Mouse (Mus musculus): ENCODE data around the gene Utp4. TPM values are rescaled to one million over a fixed set of nuclear protein-coding genes. Genes with fewer than 3 reads are reported as not detected.
"Not testable (repeated sequence)": the region's sequence is repeated elsewhere in the genome, so short reads cannot be mapped to it uniquely, and the experiment has no call there.

Utp4 gene
- polyA plus RNA-seq, 1 experiment from 2014 or later: 42.2 TPM

DNA sequence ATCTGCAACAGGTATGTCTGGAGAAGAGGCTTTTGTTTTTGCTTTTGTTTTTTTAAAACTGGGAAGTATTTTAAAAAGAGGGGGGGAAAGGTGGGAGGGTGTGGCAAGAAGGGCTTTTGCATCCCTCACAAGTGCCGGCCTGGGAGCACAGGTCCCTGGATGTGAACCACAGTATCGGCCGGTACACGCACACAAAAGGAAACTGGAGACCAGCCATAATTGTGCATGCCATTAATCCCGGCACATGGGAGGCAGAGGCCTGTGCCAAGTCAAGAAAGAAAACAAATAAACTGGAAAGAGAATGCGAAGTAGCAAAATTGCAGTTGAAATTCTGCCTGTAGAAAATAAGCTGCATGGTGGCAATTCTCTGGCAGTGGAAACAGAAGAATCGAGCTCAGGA, 14.9 kb downstream of the Utp4 start:
- no peaks in the 10 kb centered on the region for H3K27me3 ChIP-seq
- H3K4me1 ChIP-seq (replicated peaks): no peaks in the 10 kb centered on the region
- 87% methylated on average over 7 of the region's 7 CpGs for WGBS
- ATAC-seq (ENCODE audit: low read depth): no peak
- peaks cover 80% of the 10 kb centered on the region for H3K36me3 ChIP-seq
- H3K4me3 ChIP-seq: no peak overlapping the region
- no peaks in the 10 kb centered on the region for H3K9me3 ChIP-seq
- no peak overlapping the region for H3K4me2 ChIP-seq
- no peak overlapping the region for H3K27ac ChIP-seq (replicated peaks)
- no peak overlapping the region for H3K9ac ChIP-seq

DNA sequence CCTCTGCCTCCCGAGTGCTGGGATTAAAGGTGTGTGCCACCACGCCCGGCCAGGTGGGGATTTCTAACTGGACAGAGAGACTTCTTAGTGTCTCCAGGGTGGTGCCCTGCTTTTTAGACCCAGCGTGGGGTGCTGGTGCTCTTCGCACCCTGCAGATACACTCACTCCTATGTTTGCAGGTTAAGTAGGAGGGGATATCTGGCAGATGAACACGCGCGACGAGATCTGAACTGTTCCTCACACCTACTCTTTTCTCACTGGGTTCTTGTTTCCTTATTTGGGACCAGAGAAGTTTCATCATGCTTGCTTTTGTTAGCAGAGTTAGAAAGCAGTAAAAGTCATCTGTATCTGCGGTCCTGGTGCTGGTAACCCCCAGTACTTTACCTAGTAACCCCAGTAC, 20.2 kb downstream of the Utp4 start:
- 97% methylated on average over 10 of the region's 10 CpGs for WGBS
- no peaks in the 10 kb centered on the region for H3K27me3 ChIP-seq
- peaks cover 82% of the 10 kb centered on the region for H3K36me3 ChIP-seq
- H3K4me3 ChIP-seq: no peak overlapping the region
- H3K9ac ChIP-seq: no peak overlapping the region
- no peak overlapping the region for H3K27ac ChIP-seq (replicated peaks)
- no peaks in the 10 kb centered on the region for H3K4me1 ChIP-seq (replicated peaks)
- H3K4me2 ChIP-seq: no peak overlapping the region
- ATAC-seq (ENCODE audit: low read depth): no peak
- H3K9me3 ChIP-seq: no peaks in the 10 kb centered on the region

DNA sequence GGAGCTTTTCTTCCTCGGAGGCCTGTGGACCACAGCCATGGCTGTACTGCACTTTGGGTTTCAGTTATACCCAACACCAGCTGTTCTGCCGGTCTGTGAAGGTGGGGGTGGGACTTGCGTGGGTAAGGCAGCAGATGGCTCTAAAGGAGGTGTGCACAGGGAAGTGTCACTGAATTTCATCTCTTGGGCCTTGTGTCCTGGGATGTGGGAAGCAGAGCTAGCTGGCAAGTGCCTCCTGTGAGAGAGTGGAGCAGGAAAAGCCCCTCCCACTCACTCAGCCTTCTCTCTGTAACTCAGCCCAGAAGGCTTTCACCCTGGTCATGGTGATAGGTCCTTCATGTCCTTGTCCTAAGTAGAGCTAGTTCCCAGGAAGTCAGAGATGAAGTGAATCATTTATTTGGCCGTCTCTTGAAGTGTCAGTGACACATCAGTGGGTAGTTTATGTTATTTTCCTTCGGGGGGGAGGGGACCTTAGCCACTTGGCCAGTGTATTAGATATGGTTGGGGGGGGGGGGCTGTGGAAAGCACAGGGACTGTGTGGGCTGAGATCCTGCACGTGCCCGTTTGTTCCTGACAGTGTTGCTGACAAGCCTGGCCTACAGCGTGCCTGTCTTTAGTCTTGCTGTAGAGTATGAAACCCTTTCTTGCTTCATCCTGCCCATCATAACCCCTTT, 26.4 kb downstream of the Utp4 start:
- ATAC-seq (ENCODE audit: low read depth): no peak
- Histone ChIP-seq H3K9ac (no peak overlapping the region), H3K4me1 (replicated peaks) (no peaks in the 10 kb centered on the region), H3K36me3 (peaks cover 82% of the 10 kb centered on the region), H3K4me3 (no peak overlapping the region), H3K27ac (replicated peaks) (no peak overlapping the region), H3K4me2 (no peak overlapping the region), H3K27me3 (no peaks in the 10 kb centered on the region), H3K9me3 (no peaks in the 10 kb centered on the region)
- 93% methylated on average over 8 of the region's 8 CpGs for WGBS

DNA sequence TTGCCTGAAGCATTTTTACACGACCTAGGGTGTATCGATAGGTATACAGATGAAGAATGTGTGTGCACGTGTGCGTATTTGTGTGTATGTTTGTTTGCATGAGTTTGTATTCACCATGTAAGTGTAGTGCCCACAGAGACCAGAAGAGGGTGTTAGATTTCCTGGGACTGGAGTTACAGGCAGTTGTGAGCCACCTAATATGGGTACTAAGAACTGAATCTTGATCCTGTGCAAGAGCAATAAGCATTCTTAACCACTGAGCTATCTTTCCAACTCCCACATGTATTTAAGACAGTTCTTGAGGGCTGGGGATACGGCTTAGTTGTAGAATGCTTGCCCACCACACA, 26.9 kb downstream of the Utp4 start:
- Histone ChIP-seq H3K4me1 (replicated peaks) (no peaks in the 10 kb centered on the region), H3K4me2 (no peak overlapping the region), H3K9me3 (no peaks in the 10 kb centered on the region), H3K27me3 (no peaks in the 10 kb centered on the region), H3K36me3 (peaks cover 77% of the 10 kb centered on the region), H3K9ac (no peak overlapping the region), H3K4me3 (no peak overlapping the region), H3K27ac (replicated peaks) (no peak overlapping the region)
- WGBS: 99% methylated on average over 5 of the region's 5 CpGs
- no peak for ATAC-seq (ENCODE audit: low read depth)

DNA sequence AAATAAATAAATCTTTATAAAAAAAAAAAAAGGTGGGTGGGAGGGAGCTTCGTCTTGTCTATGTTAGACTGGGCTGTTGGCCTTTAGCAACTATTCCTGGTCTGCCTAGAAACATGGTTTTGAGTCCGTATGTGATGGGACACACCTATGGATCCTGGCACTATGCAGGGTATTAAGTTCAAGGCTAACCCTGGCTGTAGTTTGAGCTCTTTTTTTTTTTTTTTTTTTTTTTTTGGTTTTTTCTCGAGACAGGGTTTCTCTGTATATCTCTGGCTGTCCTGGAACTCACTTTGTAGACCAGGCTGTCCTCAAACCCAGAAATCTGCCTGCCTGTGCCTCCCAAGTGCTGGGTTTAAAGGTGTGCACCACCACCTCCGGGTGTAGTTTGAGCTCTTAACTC, 30.6 kb downstream of the Utp4 start:
- H3K9me3 ChIP-seq: no peaks in the 10 kb centered on the region
- peaks cover 40% of the 10 kb centered on the region for H3K36me3 ChIP-seq
- WGBS: 89% methylated on average over 4 of the region's 4 CpGs
- H3K27me3 ChIP-seq: no peaks in the 10 kb centered on the region
- H3K4me2 ChIP-seq: no peak overlapping the region
- H3K4me1 ChIP-seq (replicated peaks): no peaks in the 10 kb centered on the region
- no peak overlapping the region for H3K27ac ChIP-seq (replicated peaks)
- ATAC-seq (ENCODE audit: low read depth): no peak
- no peak overlapping the region for H3K9ac ChIP-seq
- no peak overlapping the region for H3K4me3 ChIP-seq

DNA sequence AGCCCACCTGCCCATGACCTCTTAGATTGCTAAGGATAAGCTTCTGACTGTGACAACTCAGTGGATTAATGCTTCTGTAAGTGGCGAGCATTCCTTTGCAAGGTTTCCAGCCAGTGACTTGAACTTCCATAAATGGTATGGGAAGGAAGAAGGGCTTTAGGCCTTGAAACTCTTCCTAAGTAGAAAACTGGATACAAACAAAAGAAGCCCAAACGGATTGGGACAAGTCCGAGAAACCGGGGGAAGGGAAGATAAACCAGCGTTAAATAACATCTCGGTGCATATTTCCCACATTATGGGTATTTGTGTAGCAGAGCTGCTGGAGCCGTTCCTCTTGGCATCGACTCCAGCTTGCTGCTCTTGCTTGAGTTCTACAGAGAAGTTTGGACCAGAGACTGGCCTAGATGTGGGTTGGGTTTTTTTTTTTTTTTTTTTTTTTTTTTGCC, 31.5 kb downstream of the Utp4 start:
- WGBS: 89% methylated on average over 8 of the region's 8 CpGs
- ATAC-seq (ENCODE audit: low read depth): no peak
- no peak overlapping the region for H3K4me3 ChIP-seq

DNA sequence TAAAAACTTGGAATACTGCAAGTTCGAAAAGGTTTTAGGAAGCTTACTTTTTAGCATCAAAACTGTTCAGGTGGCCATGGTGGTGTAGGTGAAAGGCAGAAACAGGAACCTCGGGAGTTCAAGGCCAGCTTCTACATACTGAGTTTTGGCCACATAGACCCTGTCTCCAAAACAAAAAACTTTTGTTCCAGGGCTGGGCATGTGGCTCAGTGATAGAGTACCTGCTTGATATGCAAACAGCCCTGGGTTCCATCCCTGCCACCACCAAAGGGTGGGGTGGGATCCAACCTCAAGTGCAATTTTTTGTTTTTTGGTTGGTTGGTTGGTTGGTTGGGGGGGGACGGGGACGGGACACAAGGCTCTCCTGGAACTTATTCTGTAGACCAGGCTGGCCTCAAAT, 32.0 kb downstream of the Utp4 start:
- Histone ChIP-seq H3K27ac (replicated peaks) (no peak overlapping the region), H3K9me3 (no peaks in the 10 kb centered on the region), H3K4me2 (no peak overlapping the region), H3K36me3 (peaks cover 26% of the 10 kb centered on the region), H3K9ac (no peak overlapping the region), H3K4me1 (replicated peaks) (no peaks in the 10 kb centered on the region), H3K27me3 (peaks cover 5% of the 10 kb centered on the region; the same call in 1 of the 2 replicates), H3K4me3 (no peak overlapping the region)
- WGBS: 91% methylated on average over 4 of the region's 4 CpGs
- no peak for ATAC-seq (ENCODE audit: low read depth)

More for the DNA sequence above, 31.5 kb downstream of the Utp4 start:
- Histone ChIP-seq H3K9ac (no peak overlapping the region), H3K27me3 (0 out of 2 replicates have a peak, but pooled peaks cover under 1% of the 10 kb centered on the region), H3K9me3 (no peaks in the 10 kb centered on the region), H3K27ac (replicated peaks) (no peak overlapping the region), H3K4me2 (no peak overlapping the region), H3K36me3 (peaks cover 31% of the 10 kb centered on the region), H3K4me1 (replicated peaks) (no peaks in the 10 kb centered on the region)

DNA sequence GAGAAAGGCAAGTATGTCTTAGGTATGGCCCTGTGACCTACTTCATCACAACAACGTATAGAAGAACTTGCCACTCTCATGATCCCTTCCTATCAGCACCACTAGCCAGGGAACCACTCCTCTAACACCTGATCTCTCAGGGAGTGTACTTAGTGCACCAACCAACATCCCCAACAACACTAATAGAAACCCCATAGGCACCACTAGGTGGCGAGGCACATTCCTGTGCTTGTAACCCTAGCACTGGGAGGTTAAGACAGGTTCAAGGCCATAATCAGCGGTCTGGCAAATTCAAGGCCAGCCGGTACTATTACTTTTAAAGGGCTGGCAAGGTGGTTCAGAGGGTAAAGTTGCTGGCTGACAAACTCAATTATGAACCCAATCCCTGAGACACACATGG, 33.8 kb downstream of the Utp4 start:
- 65% methylated on average over 4 of the region's 4 CpGs for WGBS
- no peak for ATAC-seq (ENCODE audit: low read depth)
- peaks cover 12% of the 10 kb centered on the region for H3K36me3 ChIP-seq

DNA sequence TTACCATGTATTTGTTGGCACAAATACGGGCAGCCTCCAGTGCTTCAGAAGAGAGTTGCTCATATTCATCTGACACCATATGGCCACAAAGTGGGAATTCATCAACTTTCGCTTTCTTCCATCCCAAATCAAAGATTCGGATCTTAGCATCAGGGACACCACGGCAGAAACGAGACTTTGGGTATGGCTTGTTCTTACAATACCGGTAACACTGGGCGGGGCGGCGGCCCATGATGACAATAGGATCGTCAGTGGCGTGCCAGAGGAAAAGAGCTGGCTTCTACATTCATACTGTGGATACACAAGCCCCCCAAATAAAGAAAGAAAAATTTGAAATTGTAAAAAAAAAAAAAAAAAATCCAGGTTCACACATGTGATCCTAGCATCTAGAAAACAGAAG, 34.7 kb downstream of the Utp4 start:
- not testable (repeated sequence) for H3K36me3 ChIP-seq
- 93% methylated on average over 11 of the region's 11 CpGs for WGBS

More for the DNA sequence above, 33.8 kb downstream of the Utp4 start:
- H3K4me2 ChIP-seq: no peak overlapping the region
- peaks cover 19% of the 10 kb centered on the region for H3K27me3 ChIP-seq
- H3K4me1 ChIP-seq (replicated peaks): peaks cover 6% of the 10 kb centered on the region
- no peaks in the 10 kb centered on the region for H3K9me3 ChIP-seq
- H3K4me3 ChIP-seq: no peak overlapping the region
- no peak overlapping the region for H3K27ac ChIP-seq (replicated peaks)
- no peak overlapping the region for H3K9ac ChIP-seq

DNA sequence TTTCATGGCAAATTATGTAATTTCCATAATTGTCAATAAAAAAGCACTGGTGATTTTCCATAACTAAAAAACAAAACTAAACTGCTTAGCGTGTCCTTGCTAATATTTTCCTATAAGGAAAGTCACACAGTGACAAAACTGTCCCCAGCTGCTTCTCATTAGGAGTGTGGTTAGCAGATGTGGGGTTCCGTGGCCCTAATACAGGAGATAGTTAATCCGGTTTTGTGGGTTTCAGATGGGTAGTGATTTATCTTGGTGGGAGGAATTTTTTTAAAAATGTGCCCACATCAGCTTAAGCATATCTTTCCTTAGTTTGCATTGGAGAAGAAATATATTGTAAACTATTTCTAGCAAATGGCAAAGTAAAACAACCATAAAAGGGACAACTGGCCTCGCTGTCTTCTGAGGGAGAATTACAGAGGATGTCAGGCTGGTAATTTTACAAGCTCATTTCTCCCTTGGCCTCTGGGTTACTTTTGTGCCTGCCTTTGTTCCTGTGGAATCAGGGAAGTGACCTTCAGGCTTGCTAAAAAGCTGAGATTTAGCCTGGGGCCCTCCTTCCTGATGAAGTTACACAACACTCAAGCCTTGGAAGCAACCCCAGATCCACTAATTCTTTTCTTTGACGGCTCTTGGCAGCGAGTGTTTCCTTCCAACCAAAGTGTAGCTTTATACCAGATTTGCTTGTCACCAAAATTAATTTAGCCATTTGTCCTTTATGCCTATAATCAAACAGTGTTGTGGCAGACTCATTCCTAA, 35.9 kb downstream of the Utp4 start:
- Histone ChIP-seq H3K27me3 (peaks cover 37% of the 10 kb centered on the region), H3K27ac (replicated peaks) (no peak overlapping the region), H3K4me2 (no peak overlapping the region), H3K36me3 (no peaks in the 10 kb centered on the region), H3K9me3 (no peaks in the 10 kb centered on the region), H3K4me1 (replicated peaks) (peaks cover 13% of the 10 kb centered on the region), H3K9ac (no peak overlapping the region), H3K4me3 (no peak overlapping the region)
- no peak for ATAC-seq (ENCODE audit: low read depth)
- 48% methylated on average over 6 of the region's 6 CpGs for WGBS

More for the DNA sequence above, 34.7 kb downstream of the Utp4 start:
- H3K9me3 ChIP-seq; H3K27ac ChIP-seq (replicated peaks); H3K9ac ChIP-seq; H3K4me3 ChIP-seq; ATAC-seq (ENCODE audit: low read depth); H3K4me2 ChIP-seq: not testable (repeated sequence)
- H3K4me1 ChIP-seq (replicated peaks): peaks cover 13% of the 10 kb centered on the region
- peaks cover 28% of the 10 kb centered on the region for H3K27me3 ChIP-seq

DNA sequence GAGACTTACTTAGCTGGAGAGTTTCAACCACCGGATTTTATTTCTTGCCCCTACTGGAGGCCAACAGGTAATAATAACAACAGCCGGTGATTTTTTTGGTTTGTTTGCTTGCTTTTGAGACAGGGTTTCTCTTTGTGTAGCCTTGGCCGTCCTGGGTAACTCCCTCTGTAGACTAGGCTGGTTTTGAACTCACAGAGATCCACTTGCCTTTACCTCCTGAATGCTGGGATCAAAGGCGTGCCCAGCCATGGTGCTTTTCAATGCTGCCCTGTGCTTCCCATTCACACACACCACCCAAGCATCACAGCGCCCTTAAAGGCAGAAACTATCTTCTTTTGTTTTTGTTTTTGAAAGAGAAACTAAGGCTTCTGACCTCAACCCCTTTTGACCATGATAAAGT, 36.5 kb downstream of the Utp4 start:
- H3K4me3 ChIP-seq: no peak overlapping the region
- WGBS: 77% methylated on average over 5 of the region's 5 CpGs

DNA sequence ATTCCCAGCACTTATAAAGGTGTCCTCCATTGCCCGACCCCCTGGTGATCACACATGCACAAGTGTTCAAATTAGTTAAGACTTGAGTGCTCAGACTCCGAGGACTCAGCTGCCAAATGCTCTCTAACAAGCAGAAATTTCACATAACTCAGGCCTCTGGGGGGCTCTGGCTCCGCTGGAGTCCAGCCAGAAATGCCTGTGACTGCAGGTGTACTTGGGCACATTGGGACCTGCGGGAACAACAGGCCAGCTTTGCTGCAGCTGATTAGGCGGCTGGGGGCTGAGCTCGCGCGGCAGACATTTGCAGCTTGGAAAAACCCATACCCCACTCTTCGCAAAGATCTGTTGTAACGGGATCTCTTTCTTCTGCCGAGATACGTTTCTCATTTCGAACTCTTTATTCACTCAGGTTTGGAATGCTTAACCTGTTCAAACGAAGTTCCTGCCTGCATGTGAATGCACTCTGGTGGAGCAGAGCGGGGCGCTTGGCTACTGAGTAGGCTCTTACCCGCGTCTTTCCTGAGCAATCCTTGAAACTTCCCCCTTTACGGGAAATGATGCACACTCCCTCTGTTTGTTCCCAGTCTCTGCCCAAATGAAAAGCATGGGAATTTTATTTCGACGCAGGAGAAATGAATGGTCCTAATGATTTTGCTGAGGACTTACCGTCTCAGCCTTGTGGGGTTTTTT, 39.1 kb downstream of the Utp4 start:
- Histone ChIP-seq H3K27me3 (peaks cover 41% of the 10 kb centered on the region), H3K9ac (peak overlapping the region; percentile 43; the same call in 1 of the 2 replicates), H3K27ac (replicated peaks) (no peak overlapping the region), H3K4me2 (peak overlapping the region; percentile 47), H3K36me3 (no peaks in the 10 kb centered on the region), H3K4me3 (peak overlapping the region; percentile 12), H3K9me3 (no peaks in the 10 kb centered on the region), H3K4me1 (replicated peaks) (peaks cover 22% of the 10 kb centered on the region)
- WGBS: 15% methylated on average over 22 of the region's 22 CpGs
- ATAC-seq (ENCODE audit: low read depth): no peak

More for the DNA sequence above, 36.5 kb downstream of the Utp4 start:
- no peak for ATAC-seq (ENCODE audit: low read depth)
- Histone ChIP-seq H3K4me1 (replicated peaks) (peaks cover 13% of the 10 kb centered on the region), H3K9ac (no peak overlapping the region), H3K36me3 (no peaks in the 10 kb centered on the region), H3K27ac (replicated peaks) (no peak overlapping the region), H3K9me3 (no peaks in the 10 kb centered on the region), H3K4me2 (no peak overlapping the region), H3K27me3 (peaks cover 41% of the 10 kb centered on the region)

Measured in neural tube, embryonic 13.5 days (tissue).